Mouse (Mus musculus): Measurements from ENCODE around the gene Ctu1. TPM values are rescaled to one million over a fixed set of nuclear protein-coding genes. Genes with fewer than 3 reads are reported as not detected.
"Not testable (repeated sequence)": the region's sequence is repeated elsewhere in the genome, so short reads cannot be mapped to it uniquely, and the experiment has no call there.

Gene Ctu1
- polyA plus RNA-seq, 1 experiment from 2014 or later: 4.2 TPM

- Histone ChIP-seq H3K27me3 (ENCODE audit: control insufficient read depth, insufficient read depth, low read length) (no peaks in the 10 kb centered on the region), H3K27ac (ENCODE audit: low read depth, low read length) (no peak overlapping the region), H3K4me1 (ENCODE audit: control insufficient read depth, insufficient read depth, low read length) (no peaks in the 10 kb centered on the region), H3K4me2 (no peak overlapping the region), H3K9me3 (replicated peaks; ENCODE audit: control insufficient read depth, low read length) (no peaks in the 10 kb centered on the region), H3K4me3 (ENCODE audit: low read depth, low read length) (no peak overlapping the region), H3K36me3 (ENCODE audit: control insufficient read depth, insufficient read depth, low read length) (no peaks in the 10 kb centered on the region), H3K9ac (ENCODE audit: low read depth, low read length) (no peak overlapping the region)
- WGBS (ENCODE audit: insufficient replicate concordance): 73% methylated on average over 1 of the region's 1 CpGs
- ATAC-seq (replicated peaks; ENCODE audit: insufficient number of reproducible peaks, low FRiP score, low TSS enrichment): no peak
Observed at GRCm38 (mm10) chr7:43637118-43637517, 34.7 kb upstream of the Ctu1 start.

GRCm38 (mm10) chr7:43642587-43642986 is 29.2 kb upstream of the Ctu1 start:
- Histone ChIP-seq H3K9ac (ENCODE audit: low read depth, low read length) (no peak overlapping the region), H3K4me3 (ENCODE audit: low read depth, low read length) (no peak overlapping the region), H3K4me2 (no peak overlapping the region), H3K27ac (ENCODE audit: low read depth, low read length) (no peak overlapping the region), H3K36me3 (ENCODE audit: control insufficient read depth, insufficient read depth, low read length) (no peaks in the 10 kb centered on the region), H3K9me3 (replicated peaks; ENCODE audit: control insufficient read depth, low read length) (no peaks in the 10 kb centered on the region), H3K4me1 (ENCODE audit: control insufficient read depth, insufficient read depth, low read length) (no peaks in the 10 kb centered on the region), H3K27me3 (ENCODE audit: control insufficient read depth, insufficient read depth, low read length) (no peaks in the 10 kb centered on the region)
- no peak for ATAC-seq (replicated peaks; ENCODE audit: insufficient number of reproducible peaks, low FRiP score, low TSS enrichment)
- 70% methylated on average over 5 of the region's 5 CpGs for WGBS (ENCODE audit: insufficient replicate concordance)

GRCm38 (mm10) chr7:43643046-43643652 is 28.7 kb upstream of the Ctu1 start:
- H3K4me2 ChIP-seq: no peak overlapping the region
- no peaks in the 10 kb centered on the region for H3K4me1 ChIP-seq (ENCODE audit: control insufficient read depth, insufficient read depth, low read length)
- H3K4me3 ChIP-seq (ENCODE audit: low read depth, low read length): no peak overlapping the region
- no peaks in the 10 kb centered on the region for H3K36me3 ChIP-seq (ENCODE audit: control insufficient read depth, insufficient read depth, low read length)
- H3K27ac ChIP-seq (ENCODE audit: low read depth, low read length): no peak overlapping the region
- no peak for ATAC-seq (replicated peaks; ENCODE audit: insufficient number of reproducible peaks, low FRiP score, low TSS enrichment)
- 64% methylated on average over 17 of the region's 17 CpGs for WGBS (ENCODE audit: insufficient replicate concordance)
- no peak overlapping the region for H3K9ac ChIP-seq (ENCODE audit: low read depth, low read length)
- no peaks in the 10 kb centered on the region for H3K9me3 ChIP-seq (replicated peaks; ENCODE audit: control insufficient read depth, low read length)
- H3K27me3 ChIP-seq (ENCODE audit: control insufficient read depth, insufficient read depth, low read length): no peaks in the 10 kb centered on the region

- Histone ChIP-seq H3K9me3 (replicated peaks; ENCODE audit: control insufficient read depth, low read length) (no peaks in the 10 kb centered on the region), H3K27me3 (ENCODE audit: control insufficient read depth, insufficient read depth, low read length) (no peaks in the 10 kb centered on the region), H3K4me2 (no peak overlapping the region), H3K4me1 (ENCODE audit: control insufficient read depth, insufficient read depth, low read length) (no peaks in the 10 kb centered on the region), H3K27ac (ENCODE audit: low read depth, low read length) (no peak overlapping the region), H3K9ac (ENCODE audit: low read depth, low read length) (no peak overlapping the region), H3K4me3 (ENCODE audit: low read depth, low read length) (no peak overlapping the region), H3K36me3 (ENCODE audit: control insufficient read depth, insufficient read depth, low read length) (no peaks in the 10 kb centered on the region)
- no peak for ATAC-seq (replicated peaks; ENCODE audit: insufficient number of reproducible peaks, low FRiP score, low TSS enrichment)
- WGBS (ENCODE audit: insufficient replicate concordance): 75% methylated on average over 6 of the region's 6 CpGs
Observed at GRCm38 (mm10) chr7:43652683-43653082, 19.1 kb upstream of the Ctu1 start.

- Histone ChIP-seq H3K36me3 (ENCODE audit: control insufficient read depth, insufficient read depth, low read length) (no peaks in the 10 kb centered on the region), H3K27ac (ENCODE audit: low read depth, low read length) (no peak overlapping the region), H3K9ac (ENCODE audit: low read depth, low read length) (no peak overlapping the region), H3K4me1 (ENCODE audit: control insufficient read depth, insufficient read depth, low read length) (no peaks in the 10 kb centered on the region), H3K27me3 (ENCODE audit: control insufficient read depth, insufficient read depth, low read length) (no peaks in the 10 kb centered on the region), H3K4me3 (ENCODE audit: low read depth, low read length) (no peak overlapping the region), H3K9me3 (replicated peaks; ENCODE audit: control insufficient read depth, low read length) (no peaks in the 10 kb centered on the region), H3K4me2 (no peak overlapping the region)
- whole genome bisulfite sequencing (ENCODE audit: insufficient replicate concordance): 67% methylated on average over 3 of the region's 3 CpGs
- ATAC-seq (replicated peaks; ENCODE audit: insufficient number of reproducible peaks, low FRiP score, low TSS enrichment): no peak
Observed at GRCm38 (mm10) chr7:43654519-43654918, 17.3 kb upstream of the Ctu1 start.

- Histone ChIP-seq H3K36me3 (ENCODE audit: control insufficient read depth, insufficient read depth, low read length) (no peaks in the 10 kb centered on the region), H3K4me2 (no peak overlapping the region), H3K9me3 (replicated peaks; ENCODE audit: control insufficient read depth, low read length) (no peaks in the 10 kb centered on the region), H3K9ac (ENCODE audit: low read depth, low read length) (no peak overlapping the region), H3K27ac (ENCODE audit: low read depth, low read length) (no peak overlapping the region), H3K4me3 (ENCODE audit: low read depth, low read length) (no peak overlapping the region), H3K4me1 (ENCODE audit: control insufficient read depth, insufficient read depth, low read length) (no peaks in the 10 kb centered on the region), H3K27me3 (ENCODE audit: control insufficient read depth, insufficient read depth, low read length) (no peaks in the 10 kb centered on the region)
- no peak for ATAC-seq (replicated peaks; ENCODE audit: insufficient number of reproducible peaks, low FRiP score, low TSS enrichment)
- 55% methylated on average over 6 of the region's 6 CpGs for WGBS (ENCODE audit: insufficient replicate concordance)
Observed at GRCm38 (mm10) chr7:43656232-43656631, 15.6 kb upstream of the Ctu1 start.

- H3K9me3 ChIP-seq (replicated peaks; ENCODE audit: control insufficient read depth, low read length): no peaks in the 10 kb centered on the region
- H3K36me3 ChIP-seq (ENCODE audit: control insufficient read depth, insufficient read depth, low read length): no peaks in the 10 kb centered on the region
- no peak within 1 kb of the TSS for H3K4me3 ChIP-seq (ENCODE audit: low read depth, low read length)
- no peak within 1 kb of the TSS for H3K9ac ChIP-seq (ENCODE audit: low read depth, low read length)
- H3K4me1 ChIP-seq (ENCODE audit: control insufficient read depth, insufficient read depth, low read length): no peaks in the 10 kb centered on the region
- no peak within 1 kb of the TSS for H3K27ac ChIP-seq (ENCODE audit: low read depth, low read length)
- WGBS (ENCODE audit: insufficient replicate concordance): 67% methylated on average over 1 of the region's 1 CpGs
- H3K27me3 ChIP-seq (ENCODE audit: control insufficient read depth, insufficient read depth, low read length): no peaks in the 10 kb centered on the region
- no peak for ATAC-seq (replicated peaks; ENCODE audit: insufficient number of reproducible peaks, low FRiP score, low TSS enrichment)
- no peak within 1 kb of the TSS for H3K4me2 ChIP-seq
Observed at GRCm38 (mm10) chr7:43660002-43660401, 11.8 kb upstream of the Ctu1 start, which contains the start of gene Siglece. Gene Siglece (minus strand): TSS chr7:43660161.

- Histone ChIP-seq H3K4me3 (ENCODE audit: low read depth, low read length) (no peak overlapping the region), H3K27me3 (ENCODE audit: control insufficient read depth, insufficient read depth, low read length) (no peaks in the 10 kb centered on the region), H3K4me1 (ENCODE audit: control insufficient read depth, insufficient read depth, low read length) (no peaks in the 10 kb centered on the region), H3K27ac (ENCODE audit: low read depth, low read length) (no peak overlapping the region), H3K4me2 (no peak overlapping the region), H3K9me3 (replicated peaks; ENCODE audit: control insufficient read depth, low read length) (no peaks in the 10 kb centered on the region), H3K9ac (ENCODE audit: low read depth, low read length) (no peak overlapping the region), H3K36me3 (ENCODE audit: control insufficient read depth, insufficient read depth, low read length) (no peaks in the 10 kb centered on the region)
- ATAC-seq (replicated peaks; ENCODE audit: insufficient number of reproducible peaks, low FRiP score, low TSS enrichment): no peak
- 77% methylated on average over 1 of the region's 1 CpGs for WGBS (ENCODE audit: insufficient replicate concordance)
Observed at GRCm38 (mm10) chr7:43662804-43663203, 9.0 kb upstream of the Ctu1 start.

GRCm38 (mm10) chr7:43667221-43667620 is 4.6 kb upstream of the Ctu1 start:
- H3K4me1 ChIP-seq (ENCODE audit: control insufficient read depth, insufficient read depth, low read length); H3K4me2 ChIP-seq; H3K27me3 ChIP-seq (ENCODE audit: control insufficient read depth, insufficient read depth, low read length); H3K9me3 ChIP-seq (replicated peaks; ENCODE audit: control insufficient read depth, low read length); H3K9ac ChIP-seq (ENCODE audit: low read depth, low read length); H3K27ac ChIP-seq (ENCODE audit: low read depth, low read length); ATAC-seq (replicated peaks; ENCODE audit: insufficient number of reproducible peaks, low FRiP score, low TSS enrichment); H3K36me3 ChIP-seq (ENCODE audit: control insufficient read depth, insufficient read depth, low read length); H3K4me3 ChIP-seq (ENCODE audit: low read depth, low read length): not testable (repeated sequence)
- 80% methylated on average over 4 of the region's 4 CpGs for WGBS (ENCODE audit: insufficient replicate concordance)

All from heart, embryonic 11.5 days (tissue).